Mouse (Mus musculus) kidney, adult 2 months (tissue): ENCODE results near the gene Clec12a. TPM values are rescaled to one million over a fixed set of nuclear protein-coding genes. Genes with fewer than 3 reads are reported as not detected.
A peak's percentile ranks its signal among the peaks of the same experiment; 100 is the strongest.

Experiments used
- DNase-seq: peaks from one replicate; pipeline ENCODE4 v3.0.0; 2021
- H3K27ac ChIP-seq: fragments of 200-500 bp; 2 replicates; pipeline ENCODE4 v1.5.1; 2012; ENCODE audit warnings: low read depth, low read length, control low read depth, inconsistent platforms; ENCODE audit not compliant: insufficient read depth
- H3K27me3 ChIP-seq: fragments of 200-500 bp; replicated peaks from 2 replicates; pipeline ENCODE4 v1.6.1; 2012; ENCODE audit warnings: mild to moderate bottlenecking, moderate library complexity, low read length, inconsistent platforms; ENCODE audit not compliant: control insufficient read depth, insufficient read depth
- H3K36me3 ChIP-seq: fragments of 200-500 bp; 2 replicates; pipeline ENCODE4 v1.6.1; 2012; ENCODE audit warnings: mild to moderate bottlenecking, moderate library complexity, low read length, inconsistent platforms; ENCODE audit not compliant: control insufficient read depth, insufficient read depth
- H3K4me1 ChIP-seq: fragments of 200-500 bp; 2 replicates; pipeline ENCODE4 v1.6.1; 2011; ENCODE audit warnings: low read length; ENCODE audit not compliant: control insufficient read depth, insufficient read depth
- H3K4me3 ChIP-seq: fragments of 200-500 bp; 2 replicates; pipeline ENCODE4 v1.5.1; 2011; ENCODE audit warnings: mild to moderate bottlenecking, low read depth, low read length, control low read depth; ENCODE audit not compliant: insufficient read depth
- CTCF ChIP-seq: fragments of 200-500 bp; conservative IDR thresholded peaks from 2 replicates; pipeline ENCODE4 v1.5.1; 2011; ENCODE audit warnings: low read depth, mild to moderate bottlenecking, control low read depth, low read length, moderate library complexity, mixed read lengths; ENCODE audit not compliant: insufficient read depth, insufficient read length
- POLR2A ChIP-seq: fragments of 200-500 bp; IDR thresholded peaks from one replicate; pipeline ENCODE4 v1.6.1; 2011; ENCODE audit warnings: low read depth, low read length, control low read depth
- WGBS: fragments of 180-500 bp; shearing (Covaris S2); methylation state at CpG from one replicate; pipeline ENCODE4 v1.1.7; 2018; 5-methylcytosine and 5-hydroxymethylcytosine counted together
- polyA plus RNA-seq: library from polyadenylated mRNA; depleted of rRNA; stranded (reverse); fragments of >200 nt; gene quantifications from 2 replicates; pipeline ENCODE4 v1.2.3, GENCODE M21; 2012

Clec12a gene
- polyA plus RNA-seq, 1 experiment: 0.63 TPM

DNA sequence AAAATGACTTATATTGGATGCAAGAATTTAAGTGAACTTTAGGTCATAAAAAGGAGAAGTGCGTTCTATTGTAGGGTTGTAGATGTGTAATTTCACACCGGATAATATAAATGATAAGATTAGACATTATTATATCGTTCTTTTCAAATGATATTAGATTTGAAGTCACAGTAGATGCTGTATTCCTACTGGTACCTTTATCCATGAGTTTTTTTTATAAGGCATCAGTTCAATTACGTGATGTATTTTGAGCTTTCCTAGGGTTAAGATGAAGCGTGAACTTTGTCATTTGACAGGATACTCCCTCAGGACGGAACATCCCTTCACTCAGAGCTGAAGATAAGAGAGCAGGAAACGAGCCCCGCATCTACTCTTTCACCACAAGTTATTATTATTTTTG lies 54.5 kb downstream of the Clec12a start, which contains the start of gene Clec1b:
Gene Clec1b, plus strand, starts transcription at position 301 of the 400 bp plus-strand sequence.
- DNase-seq: no peak
- no peaks in the 10 kb centered on the region for H3K27me3 ChIP-seq
- 75% methylated on average over 8 of the region's 8 CpGs for WGBS
- TF ChIP-seq CTCF (no peak), POLR2A (no peak)
- no peak within 1 kb of the TSS for H3K27ac ChIP-seq
- no peaks in the 10 kb centered on the region for H3K36me3 ChIP-seq
- peaks cover 9% of the 10 kb centered on the region; the same call in 1 of the 2 replicates for H3K4me1 ChIP-seq
- no peak within 1 kb of the TSS for H3K4me3 ChIP-seq

GRCm38 (mm10) chr6:129399945-129400344 lies 57.5 kb downstream of the Clec12a start:
- H3K4me1 ChIP-seq: peaks cover 9% of the 10 kb centered on the region; the same call in 1 of the 2 replicates
- no peak overlapping the region for H3K27ac ChIP-seq
- WGBS: 36% methylated on average over 6 of the region's 6 CpGs
- no peaks in the 10 kb centered on the region for H3K27me3 ChIP-seq
- no peaks in the 10 kb centered on the region for H3K36me3 ChIP-seq
- TF ChIP-seq POLR2A (no peak), CTCF (no peak)
- H3K4me3 ChIP-seq: no peak overlapping the region
- peak; percentile 77 for DNase-seq

- no peak for DNase-seq
- WGBS: 96% methylated on average over 2 of the region's 2 CpGs
- Histone ChIP-seq H3K4me1 (peaks cover 9% of the 10 kb centered on the region; the same call in 1 of the 2 replicates), H3K27me3 (no peaks in the 10 kb centered on the region), H3K36me3 (no peaks in the 10 kb centered on the region), H3K4me3 (no peak overlapping the region), H3K27ac (no peak overlapping the region)
- no peak for TF ChIP-seq POLR2A
- TF ChIP-seq CTCF: no peak
These were observed 59.9 kb downstream of the Clec12a start for GRCm38 (mm10) chr6:129402404-129402803.

GRCm38 (mm10) chr6:129403391-129403790 lies 60.9 kb downstream of the Clec12a start:
- TF ChIP-seq POLR2A (no peak), CTCF (no peak)
- DNase-seq: no peak
- Histone ChIP-seq H3K27me3 (no peaks in the 10 kb centered on the region), H3K4me1 (peaks cover 5% of the 10 kb centered on the region; the same call in 1 of the 2 replicates), H3K36me3 (no peaks in the 10 kb centered on the region), H3K27ac (no peak overlapping the region), H3K4me3 (no peak overlapping the region)
- 60% methylated on average over 6 of the region's 6 CpGs for WGBS

- H3K4me1 ChIP-seq: no peaks in the 10 kb centered on the region; the same call in 1 of the 2 replicates
These were observed 63.5 kb downstream of the Clec12a start for GRCm38 (mm10) chr6:129405999-129406398.

DNA sequence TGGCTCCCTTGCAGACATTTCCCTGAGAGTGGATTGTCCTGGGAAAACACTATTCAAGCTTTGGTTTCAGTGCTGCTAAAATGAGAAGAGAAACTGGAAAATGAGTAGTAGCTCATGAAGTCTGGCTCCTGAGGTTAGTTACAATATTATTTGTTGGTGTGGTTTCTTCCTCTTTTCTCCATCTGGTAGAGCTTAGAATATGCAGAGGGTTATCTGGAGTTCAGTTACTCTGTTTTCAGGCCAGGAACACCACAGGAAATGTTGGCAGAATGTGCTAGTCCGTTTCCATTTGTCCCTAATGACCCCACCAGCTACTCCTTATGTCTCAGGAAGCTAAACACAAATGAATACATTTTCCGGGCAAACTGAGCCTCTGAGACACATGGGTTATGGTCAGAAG lies 64.8 kb downstream of the Clec12a start:
- DNase-seq: peak; percentile 41
- 42% methylated on average over 2 of the region's 2 CpGs for WGBS
- H3K4me1 ChIP-seq: no peaks in the 10 kb centered on the region; the same call in 1 of the 2 replicates
- no peaks in the 10 kb centered on the region for H3K27me3 ChIP-seq
- H3K36me3 ChIP-seq: no peaks in the 10 kb centered on the region
- H3K4me3 ChIP-seq: no peak overlapping the region
- peak overlapping the region; percentile 23 for H3K27ac ChIP-seq
- no peak for TF ChIP-seq POLR2A
- no peak for TF ChIP-seq CTCF

More at GRCm38 (mm10) chr6:129405999-129406398, 63.5 kb downstream of the Clec12a start:
- peak; percentile 20 for DNase-seq
- Histone ChIP-seq H3K4me3 (no peak overlapping the region), H3K36me3 (no peaks in the 10 kb centered on the region), H3K27ac (no peak overlapping the region), H3K27me3 (no peaks in the 10 kb centered on the region)
- TF ChIP-seq CTCF (no peak), POLR2A (no peak)

GRCm38 (mm10) chr6:129408562-129408961 lies 66.1 kb downstream of the Clec12a start, which contains the start of gene Clec9a:
TSS of gene Clec9a (plus strand) at chr6:129408862.
- TF ChIP-seq POLR2A (no peak), CTCF (no peak)
- no peaks in the 10 kb centered on the region for H3K27me3 ChIP-seq
- no peaks in the 10 kb centered on the region; the same call in 1 of the 2 replicates for H3K4me1 ChIP-seq
- DNase-seq: no peak
- no peak within 1 kb of the TSS for H3K4me3 ChIP-seq
- H3K36me3 ChIP-seq: no peaks in the 10 kb centered on the region
- H3K27ac ChIP-seq: peak within 1 kb of the TSS; percentile 23; the same call in 1 of the 2 replicates
- 98% methylated on average over 2 of the region's 2 CpGs for WGBS
